Mouse (Mus musculus): ENCODE results near the gene Chaf1a. TPM values are rescaled to one million over a fixed set of nuclear protein-coding genes. Genes with fewer than 3 reads are reported as not detected.
A peak's percentile ranks its signal among the peaks of the same experiment; 100 is the strongest.

The Chaf1a gene
- polyA plus RNA-seq, 1 experiment: 16.9 TPM

DNA sequence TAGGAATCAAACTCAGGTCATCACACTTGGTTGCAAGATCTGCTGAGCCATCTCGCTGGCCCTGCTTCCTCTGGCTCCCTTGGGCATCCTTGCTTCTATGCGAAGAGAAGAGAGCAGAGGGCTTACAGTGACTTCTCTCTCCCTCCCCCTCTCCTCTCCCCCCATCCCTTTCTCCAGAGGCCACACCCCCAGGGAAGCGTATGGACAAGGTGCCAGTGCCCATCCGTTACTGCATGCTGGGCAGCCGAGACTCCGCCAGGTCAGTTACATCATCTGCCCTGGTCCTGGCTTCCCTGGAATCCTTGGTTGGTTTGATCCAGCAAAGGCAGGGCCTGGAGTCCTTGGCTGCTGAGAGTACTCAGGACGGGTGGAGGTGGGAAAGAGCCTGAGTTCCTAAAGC lies 28.8 kb upstream of the Chaf1a start:
- 95% methylated on average over 7 of the region's 7 CpGs for WGBS
- H3K4me3 ChIP-seq (ENCODE audit: control insufficient read depth, insufficient read depth, low read length): no peak overlapping the region
- no peak for DNase-seq
- H3K27ac ChIP-seq (ENCODE audit: control insufficient read depth, insufficient read depth, low read length): no peak overlapping the region
- H3K36me3 ChIP-seq (ENCODE audit: control insufficient read depth, insufficient read depth, low read length): peaks cover 14% of the 10 kb centered on the region
- no peak for TF ChIP-seq POLR2A (IDR thresholded peaks at IDR 0.05; ENCODE audit: control insufficient read depth, extremely low read depth, insufficient read depth, low read length, poor library complexity)
- no peak for TF ChIP-seq CTCF (IDR thresholded peaks at IDR 0.05; ENCODE audit: borderline replicate concordance, control insufficient read depth, extremely low read depth, insufficient read depth, low read length, poor library complexity)
- no peaks in the 10 kb centered on the region for H3K27me3 ChIP-seq (ENCODE audit: control insufficient read depth, insufficient read depth, low read length)
- H3K4me1 ChIP-seq (replicated peaks; ENCODE audit: control insufficient read depth, insufficient read depth, low read length): peaks cover 17% of the 10 kb centered on the region

DNA sequence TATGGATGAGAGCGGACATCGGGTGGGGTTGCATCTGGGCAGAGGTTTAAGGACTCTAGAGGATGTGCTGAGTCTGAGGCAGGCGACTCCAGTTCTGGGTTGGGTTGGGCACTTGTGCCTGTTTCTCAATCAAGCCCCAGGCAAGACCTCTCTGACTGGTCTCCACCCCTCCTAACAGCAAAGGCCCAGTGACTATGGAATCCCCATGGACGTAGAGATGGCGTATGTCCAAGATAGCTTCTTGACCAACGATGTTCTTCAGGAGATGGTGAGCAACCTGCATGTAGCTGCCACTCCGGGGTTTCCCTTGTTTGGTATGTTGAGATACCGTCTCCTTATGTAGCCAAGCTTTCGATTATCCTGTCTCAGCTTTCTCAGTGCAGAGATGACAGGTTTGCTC lies 24.9 kb upstream of the Chaf1a start:
- Histone ChIP-seq H3K36me3 (ENCODE audit: control insufficient read depth, insufficient read depth, low read length) (peaks cover 29% of the 10 kb centered on the region), H3K4me3 (ENCODE audit: control insufficient read depth, insufficient read depth, low read length) (no peak overlapping the region), H3K27ac (ENCODE audit: control insufficient read depth, insufficient read depth, low read length) (no peak overlapping the region), H3K27me3 (ENCODE audit: control insufficient read depth, insufficient read depth, low read length) (no peaks in the 10 kb centered on the region), H3K4me1 (replicated peaks; ENCODE audit: control insufficient read depth, insufficient read depth, low read length) (peaks cover 21% of the 10 kb centered on the region)
- WGBS: 99% methylated on average over 9 of the region's 9 CpGs
- no peak for DNase-seq
- TF ChIP-seq CTCF (IDR thresholded peaks at IDR 0.05; ENCODE audit: borderline replicate concordance, control insufficient read depth, extremely low read depth, insufficient read depth, low read length, poor library complexity) (no peak), POLR2A (IDR thresholded peaks at IDR 0.05; ENCODE audit: control insufficient read depth, extremely low read depth, insufficient read depth, low read length, poor library complexity) (no peak)

DNA sequence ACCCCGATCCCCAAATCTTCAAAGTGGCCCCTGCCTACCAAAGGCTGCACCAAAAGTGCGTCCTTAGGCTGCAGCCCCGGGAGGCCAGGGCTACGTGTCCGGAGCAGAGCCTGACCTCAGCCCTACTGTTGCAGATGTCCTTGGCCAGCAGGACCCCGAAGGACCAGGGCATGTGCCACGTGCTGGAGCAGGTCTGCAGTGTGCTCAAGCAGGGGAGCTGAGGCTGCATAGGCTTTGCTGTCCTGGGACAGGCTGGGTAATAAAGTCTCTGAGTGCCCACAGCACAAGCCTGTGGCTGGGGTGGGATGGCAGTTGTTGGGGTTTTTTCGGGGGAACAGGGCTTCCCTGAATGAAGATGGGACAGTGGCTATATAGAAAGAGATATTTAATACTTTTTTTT lies 23.9 kb upstream of the Chaf1a start:
- 96% methylated on average over 8 of the region's 8 CpGs for WGBS
- no peaks in the 10 kb centered on the region for H3K27me3 ChIP-seq (ENCODE audit: control insufficient read depth, insufficient read depth, low read length)

DNA sequence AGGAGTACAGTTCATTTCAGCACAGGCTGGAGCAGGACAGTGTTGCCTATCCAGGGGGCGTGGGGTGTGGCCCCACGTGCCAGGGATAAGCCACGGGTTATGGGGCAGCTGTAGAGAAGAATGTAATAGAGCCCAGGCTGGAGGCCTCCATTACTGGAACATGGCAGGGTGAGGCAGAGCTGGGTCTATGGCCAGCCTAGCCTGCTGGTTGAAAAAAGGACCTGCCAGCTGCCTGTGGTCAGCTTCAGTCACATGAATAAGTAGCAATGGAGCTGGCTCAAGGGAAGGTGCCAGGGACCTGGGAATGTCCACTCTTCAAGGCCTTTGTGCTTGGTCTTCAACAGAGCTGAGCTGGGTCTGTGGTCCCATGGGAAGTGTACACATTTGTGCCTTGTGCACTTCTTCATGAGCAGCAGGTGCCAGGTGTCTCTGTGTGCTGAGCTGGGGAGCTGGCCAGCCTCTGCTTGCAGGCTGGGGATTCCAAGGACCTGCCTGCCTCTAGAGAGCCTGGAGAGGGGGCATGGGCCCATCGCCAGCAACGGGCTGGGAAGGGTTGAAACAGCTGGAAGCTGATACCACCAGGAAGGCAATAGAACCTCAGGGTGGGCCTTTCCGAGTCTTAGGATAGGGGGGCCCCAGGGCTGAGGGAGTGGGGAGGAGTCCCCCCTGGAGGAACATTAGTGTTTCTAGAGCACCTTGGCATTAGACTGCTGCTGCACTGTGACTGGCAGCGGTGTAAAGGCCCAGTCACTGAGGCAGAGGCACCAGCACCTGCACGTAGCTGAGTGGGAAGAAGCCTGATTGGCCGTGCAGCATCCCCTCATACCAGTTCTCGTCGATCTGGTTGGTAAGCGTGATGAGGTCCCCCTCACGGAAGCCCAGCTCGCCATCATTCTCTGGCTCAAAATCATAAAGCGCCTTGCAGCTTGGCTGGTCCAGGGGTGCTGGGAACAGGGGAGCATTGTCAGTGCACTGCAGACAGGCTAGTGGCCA lies 23.1 kb upstream of the Chaf1a start:
- H3K27ac ChIP-seq (ENCODE audit: control insufficient read depth, insufficient read depth, low read length): no peak overlapping the region
- TF ChIP-seq CTCF (IDR thresholded peaks at IDR 0.05; ENCODE audit: borderline replicate concordance, control insufficient read depth, extremely low read depth, insufficient read depth, low read length, poor library complexity): no peak
- no peak overlapping the region for H3K4me3 ChIP-seq (ENCODE audit: control insufficient read depth, insufficient read depth, low read length)
- WGBS: 94% methylated on average over 15 of the region's 15 CpGs
- H3K27me3 ChIP-seq (ENCODE audit: control insufficient read depth, insufficient read depth, low read length): no peaks in the 10 kb centered on the region
- peaks cover 36% of the 10 kb centered on the region for H3K4me1 ChIP-seq (replicated peaks; ENCODE audit: control insufficient read depth, insufficient read depth, low read length)
- no peak for DNase-seq
- H3K36me3 ChIP-seq (ENCODE audit: control insufficient read depth, insufficient read depth, low read length): peaks cover 29% of the 10 kb centered on the region

More for the DNA sequence above, 23.9 kb upstream of the Chaf1a start:
- H3K36me3 ChIP-seq (ENCODE audit: control insufficient read depth, insufficient read depth, low read length): peaks cover 29% of the 10 kb centered on the region
- H3K4me1 ChIP-seq (replicated peaks; ENCODE audit: control insufficient read depth, insufficient read depth, low read length): peaks cover 29% of the 10 kb centered on the region
- DNase-seq: no peak
- no peak overlapping the region for H3K27ac ChIP-seq (ENCODE audit: control insufficient read depth, insufficient read depth, low read length)
- no peak for TF ChIP-seq CTCF (IDR thresholded peaks at IDR 0.05; ENCODE audit: borderline replicate concordance, control insufficient read depth, extremely low read depth, insufficient read depth, low read length, poor library complexity)
- no peak for TF ChIP-seq POLR2A (IDR thresholded peaks at IDR 0.05; ENCODE audit: control insufficient read depth, extremely low read depth, insufficient read depth, low read length, poor library complexity)
- H3K4me3 ChIP-seq (ENCODE audit: control insufficient read depth, insufficient read depth, low read length): no peak overlapping the region

DNA sequence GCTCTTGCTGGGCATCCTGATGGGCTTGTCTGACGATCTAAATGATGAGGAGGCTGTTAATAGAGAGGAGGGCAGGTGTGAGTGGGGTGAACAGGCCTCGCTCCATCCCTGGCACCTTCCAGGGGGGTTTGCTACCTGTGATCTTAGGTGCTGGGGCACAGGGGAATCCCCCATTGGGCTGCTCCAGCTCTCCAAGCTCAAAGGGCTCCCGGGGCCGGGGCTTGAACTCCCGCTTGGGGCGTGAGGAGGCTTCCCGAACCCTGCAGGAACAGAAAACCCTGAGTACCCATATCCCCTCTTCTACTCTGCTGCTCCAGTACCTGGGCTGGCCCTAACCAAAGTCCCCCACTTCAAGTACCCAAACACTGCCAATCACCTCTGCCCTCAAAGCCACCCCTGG lies 22.4 kb upstream of the Chaf1a start:
- Histone ChIP-seq H3K4me3 (ENCODE audit: control insufficient read depth, insufficient read depth, low read length) (no peak overlapping the region), H3K36me3 (ENCODE audit: control insufficient read depth, insufficient read depth, low read length) (peaks cover 29% of the 10 kb centered on the region), H3K4me1 (replicated peaks; ENCODE audit: control insufficient read depth, insufficient read depth, low read length) (peaks cover 43% of the 10 kb centered on the region), H3K27me3 (ENCODE audit: control insufficient read depth, insufficient read depth, low read length) (no peaks in the 10 kb centered on the region), H3K27ac (ENCODE audit: control insufficient read depth, insufficient read depth, low read length) (no peak overlapping the region)
- no peak for DNase-seq
- no peak for TF ChIP-seq POLR2A (IDR thresholded peaks at IDR 0.05; ENCODE audit: control insufficient read depth, extremely low read depth, insufficient read depth, low read length, poor library complexity)
- TF ChIP-seq CTCF (IDR thresholded peaks at IDR 0.05; ENCODE audit: borderline replicate concordance, control insufficient read depth, extremely low read depth, insufficient read depth, low read length, poor library complexity): no peak
- WGBS: 95% methylated on average over 7 of the region's 7 CpGs

DNA sequence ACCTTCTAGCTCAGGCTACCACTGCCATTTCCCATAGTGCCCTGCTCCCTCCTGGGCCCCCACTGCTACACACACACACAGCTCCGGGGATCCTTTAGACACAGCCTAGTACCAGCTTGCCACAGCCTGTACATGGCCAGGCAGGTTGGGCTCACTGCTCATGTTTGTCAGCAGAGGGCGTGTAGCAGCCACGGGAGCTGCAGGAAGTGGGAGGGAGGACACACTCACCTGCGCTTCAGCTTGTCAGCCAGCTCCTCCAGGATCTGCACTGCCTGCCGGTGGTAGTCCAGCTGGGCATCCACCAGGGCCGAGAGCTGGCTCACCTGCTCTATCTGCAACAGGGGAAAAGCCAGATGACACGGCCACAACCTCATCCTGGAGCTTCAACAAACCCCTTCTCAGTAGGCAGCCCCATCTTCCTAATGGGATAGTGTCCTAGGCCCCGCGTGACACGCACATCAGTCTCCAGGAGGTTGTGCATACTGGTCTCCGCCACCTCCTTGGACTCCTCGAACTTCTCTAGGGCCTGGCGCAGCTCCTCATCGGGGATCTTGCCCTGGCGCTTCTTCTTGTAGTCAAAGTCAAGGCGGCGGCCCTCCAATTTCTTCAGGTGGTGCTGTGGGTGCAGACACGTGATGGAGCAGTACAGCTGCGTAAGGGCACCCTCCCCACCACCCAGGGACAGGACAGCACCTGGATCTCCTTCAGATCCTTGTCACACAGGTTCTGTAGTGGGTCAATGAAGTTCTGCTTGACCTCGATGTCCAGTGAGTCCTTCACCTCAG lies 21.7 kb upstream of the Chaf1a start:
- no peak for TF ChIP-seq POLR2A (IDR thresholded peaks at IDR 0.05; ENCODE audit: control insufficient read depth, extremely low read depth, insufficient read depth, low read length, poor library complexity)
- peak; percentile 86; the same call in 1 of the 2 replicates for TF ChIP-seq CTCF (IDR thresholded peaks at IDR 0.05; ENCODE audit: borderline replicate concordance, control insufficient read depth, extremely low read depth, insufficient read depth, low read length, poor library complexity)
- WGBS: 68% methylated on average over 20 of the region's 20 CpGs
- no peak overlapping the region for H3K4me3 ChIP-seq (ENCODE audit: control insufficient read depth, insufficient read depth, low read length)
- H3K27ac ChIP-seq (ENCODE audit: control insufficient read depth, insufficient read depth, low read length): no peak overlapping the region
- H3K4me1 ChIP-seq (replicated peaks; ENCODE audit: control insufficient read depth, insufficient read depth, low read length): peaks cover 50% of the 10 kb centered on the region
- peaks cover 29% of the 10 kb centered on the region for H3K36me3 ChIP-seq (ENCODE audit: control insufficient read depth, insufficient read depth, low read length)
- peak; percentile 82 for DNase-seq
- no peaks in the 10 kb centered on the region for H3K27me3 ChIP-seq (ENCODE audit: control insufficient read depth, insufficient read depth, low read length)

All from thymus, adult 2 months (tissue).